Mouse (Mus musculus) gastrocnemius, postnatal 10 days (tissue): ENCODE measurements around the gene Rims4. TPM values are rescaled to one million over a fixed set of nuclear protein-coding genes. Genes with fewer than 3 reads are reported as not detected.

Source experiments
- DNase-seq: peaks from one replicate; pipeline ENCODE4 v3.0.0; 2021; ENCODE audit warnings: mixed read lengths
- long read RNA-seq, 2 experiments: library from polyadenylated mRNA; stranded (forward); transcript quantifications; one replicate each; pipeline ENCODE4 v2.0.0; 2021
- total RNA-seq, 2 experiments: library from RNA; stranded (reverse); gene quantifications; 2 replicates each; pipeline ENCODE4 v1.2.3; 2021

Gene Rims4
- total RNA-seq = under 1 TPM; 0.90 to 0.96 TPM
- long read RNA-seq, experiment 1 = 0 reads
- long read RNA-seq, experiment 2, full-length matches to known transcripts = 2 of 3 reads
- long read RNA-seq, experiment 2, partial matches to known transcripts = 0 of 3 reads
- long read RNA-seq, experiment 2, other reads (novel, unspliced or antisense) = 1 of 3 reads

DNA sequence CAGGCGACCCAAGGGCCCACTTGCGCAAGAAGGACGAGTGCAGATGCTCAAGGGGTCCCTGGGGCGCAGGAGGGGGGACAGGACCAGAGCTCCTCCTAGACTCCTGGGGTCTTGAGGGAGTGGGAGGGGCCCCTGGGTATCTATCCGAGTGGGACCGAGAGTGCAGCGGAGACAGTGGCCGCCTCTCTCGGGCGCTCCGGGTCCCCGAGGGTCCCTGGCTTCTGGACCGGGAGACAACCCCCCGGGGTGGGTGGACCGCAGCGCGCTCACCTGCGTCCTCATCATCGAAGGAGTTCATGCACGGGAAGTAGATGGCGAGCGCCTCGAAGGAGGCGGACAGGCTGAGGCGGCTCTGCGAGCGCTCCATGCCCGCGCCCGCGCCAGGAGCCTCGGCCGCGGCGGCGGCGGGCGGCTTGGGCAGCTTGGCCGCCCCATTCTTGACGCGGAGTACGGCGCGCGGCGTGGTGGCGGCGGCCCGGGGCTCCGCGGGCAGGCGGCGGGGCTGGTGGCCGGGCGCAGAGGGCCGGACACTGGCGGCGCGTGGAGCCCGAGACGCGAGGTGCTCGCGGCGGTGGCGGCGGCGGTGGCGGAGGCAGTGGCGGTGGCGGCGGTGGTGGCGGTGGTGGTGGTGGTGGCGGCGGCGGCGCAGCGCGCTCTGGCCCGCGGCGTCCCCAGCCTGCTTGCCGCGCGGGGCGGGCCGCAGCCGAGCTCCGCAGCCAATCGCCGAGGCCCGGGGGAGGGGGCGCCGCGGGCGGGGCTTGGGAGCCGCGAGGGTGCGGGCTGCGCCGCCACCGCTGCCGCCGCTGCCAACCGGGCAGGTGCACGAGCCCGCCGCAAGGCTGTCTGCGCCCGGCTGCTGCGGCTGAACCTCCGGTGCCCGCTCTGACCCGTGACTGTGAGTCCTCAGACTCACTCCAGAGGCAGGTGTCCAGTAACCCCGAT, at the start of gene Rims4:
Gene Rims4, minus strand, starts transcription at position 367 of the 942 bp plus-strand sequence.
- peak; percentile 40 for DNase-seq

DNA sequence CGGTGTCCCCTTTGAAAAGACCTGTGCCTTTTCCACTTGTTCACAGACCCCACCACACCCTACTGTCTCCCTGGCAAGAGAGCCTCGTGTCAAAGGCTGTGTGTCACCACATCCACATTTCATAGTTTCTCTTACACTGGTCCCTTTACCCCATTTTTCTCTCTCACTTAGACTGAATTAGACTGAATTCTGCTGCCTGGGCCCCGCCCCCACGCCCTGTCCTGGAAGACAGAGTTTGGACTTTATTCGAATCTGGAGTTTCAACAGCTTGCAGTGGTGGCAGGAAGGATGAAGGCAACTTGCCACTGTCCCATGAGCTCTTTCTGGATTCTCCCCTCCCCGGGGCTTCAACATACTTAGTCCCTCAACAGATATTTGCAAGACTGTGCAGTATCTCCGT, 47.2 kb upstream of the Rims4 start:
- no peak for DNase-seq

DNA sequence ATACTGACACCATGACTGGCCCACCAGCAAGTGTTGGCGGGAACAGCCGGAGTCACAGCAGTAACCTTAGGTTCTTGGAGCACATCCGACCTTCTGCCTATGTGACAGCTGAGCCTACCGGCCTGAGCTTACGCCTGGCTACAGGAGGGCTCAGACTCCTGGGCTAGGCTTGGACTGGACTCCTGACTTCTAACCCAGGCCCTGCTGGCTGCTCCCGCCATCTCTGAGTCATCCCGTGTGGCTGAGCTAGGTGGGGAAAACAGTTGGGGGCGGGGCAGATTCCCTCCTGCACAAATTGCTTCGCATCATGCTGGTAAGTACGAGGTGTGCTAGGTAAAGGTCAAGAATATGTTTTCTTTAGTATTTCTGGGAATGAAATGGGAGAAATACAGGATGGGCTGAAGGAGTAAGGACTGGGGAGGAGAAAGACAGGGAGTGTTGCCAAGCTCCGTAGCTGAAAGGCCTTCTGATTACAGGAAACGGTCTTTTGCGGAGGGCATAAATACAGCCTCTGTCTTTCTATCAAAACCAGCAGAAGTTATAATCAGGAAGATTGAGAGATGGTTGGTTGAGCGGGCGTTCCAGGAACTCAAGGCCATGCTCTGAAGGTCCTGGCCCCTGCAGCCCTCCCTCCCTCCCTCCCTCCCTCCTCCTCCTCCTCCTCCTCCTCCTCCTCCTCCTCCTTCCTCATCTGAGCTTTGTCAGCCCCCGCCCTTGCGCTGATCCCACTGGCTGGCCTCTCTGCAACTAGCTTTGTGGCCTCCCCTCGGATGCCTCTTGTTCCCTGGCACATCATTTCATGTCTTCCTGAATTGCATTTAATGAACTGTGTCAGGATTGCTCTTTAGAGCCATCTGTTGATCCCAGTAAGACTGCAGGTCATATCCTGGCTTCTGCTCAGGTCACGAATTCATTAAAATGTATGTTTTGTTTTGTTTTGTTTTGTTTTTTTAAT, 46.4 kb upstream of the Rims4 start:
- DNase-seq = no peak

DNA sequence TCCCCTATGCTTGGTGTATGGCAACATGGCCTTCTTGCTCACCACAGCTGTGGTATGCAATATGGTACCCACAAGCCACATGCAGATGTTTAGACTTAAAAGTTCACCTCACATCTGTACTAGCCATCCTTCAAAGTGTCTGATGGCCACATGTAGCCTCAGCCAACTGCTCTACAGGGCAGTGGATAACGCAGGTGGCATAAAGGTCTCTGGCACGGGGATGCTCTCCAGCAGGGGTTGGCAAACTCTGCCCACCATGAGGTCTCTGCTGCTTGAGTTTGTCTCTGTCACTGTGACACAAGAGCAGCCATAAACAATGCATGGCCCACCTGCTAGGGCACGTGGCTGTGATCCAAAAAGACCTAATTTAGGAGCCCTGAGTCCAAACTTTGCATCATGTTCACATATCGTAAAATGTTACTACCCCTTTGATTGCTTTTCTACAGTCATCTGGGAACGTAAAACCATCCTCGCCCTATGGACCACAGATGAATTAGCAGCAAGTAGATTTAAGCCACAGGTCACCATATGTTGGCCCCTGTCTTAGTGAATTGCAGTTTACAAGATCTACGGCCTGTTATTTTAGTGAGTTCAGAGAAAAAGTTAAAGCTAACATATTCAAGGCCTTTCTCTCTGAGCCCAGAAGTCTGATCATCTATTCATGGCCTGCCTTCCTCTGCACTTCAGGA, 35.3 kb upstream of the Rims4 start:
- no peak for DNase-seq

DNA sequence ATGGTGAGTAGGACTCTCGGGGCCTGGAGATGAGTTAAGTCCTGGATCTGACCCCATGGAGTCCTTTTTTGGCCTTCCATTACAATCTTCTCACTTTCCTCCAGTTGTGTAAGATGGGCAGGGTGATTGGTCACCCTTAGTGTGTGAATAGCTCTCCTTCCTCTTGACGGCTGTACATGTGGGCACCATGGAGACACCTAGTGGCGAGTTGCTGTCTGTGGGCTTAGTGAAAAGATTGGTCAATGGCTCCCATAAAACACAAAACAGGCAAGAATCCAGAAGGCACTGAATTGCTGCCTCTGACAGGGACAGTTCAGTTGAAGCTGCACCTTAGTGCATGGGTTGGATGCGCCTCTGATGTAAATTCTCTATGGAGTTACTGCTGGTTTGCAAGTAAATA, 33.3 kb upstream of the Rims4 start:
- DNase-seq = peak; percentile 47

DNA sequence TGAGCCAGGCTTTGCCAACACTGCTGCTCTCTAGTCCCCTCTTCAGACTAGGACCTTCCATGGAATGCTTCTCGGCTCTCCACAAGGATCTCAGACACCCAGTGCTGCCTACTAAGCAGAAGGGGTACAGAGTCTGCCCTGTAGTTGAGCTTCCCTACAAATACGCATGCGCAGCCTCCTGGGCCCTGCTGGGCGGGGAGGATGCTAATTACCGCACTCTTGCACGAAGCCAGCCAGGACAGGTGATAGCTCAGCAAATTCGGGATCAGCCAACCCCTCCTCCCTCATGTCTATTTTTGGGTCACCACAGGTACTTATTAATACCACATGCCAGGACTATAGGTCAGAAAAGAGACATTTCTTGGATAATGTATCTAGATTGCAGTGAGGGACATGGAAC, 29.5 kb upstream of the Rims4 start:
- no peak for DNase-seq

DNA sequence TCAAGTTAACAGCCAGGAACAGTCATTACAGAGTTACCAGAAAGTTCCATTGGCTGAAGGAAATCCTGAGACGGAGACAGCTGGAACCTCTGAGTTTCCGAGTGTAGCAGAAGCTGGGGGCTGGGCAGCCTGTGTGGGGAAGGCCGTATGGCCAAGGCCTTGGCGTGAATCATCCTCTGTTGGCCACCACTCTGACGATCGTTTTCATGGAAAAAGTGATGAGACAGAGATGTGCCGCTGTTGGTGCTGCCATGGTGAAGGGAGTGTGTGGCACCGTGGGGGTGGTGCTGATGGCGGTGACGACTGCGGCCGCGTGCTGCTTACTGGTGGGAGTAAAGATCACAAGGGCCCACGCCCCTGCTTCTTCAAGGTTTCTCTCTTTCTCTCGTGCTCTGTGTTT, 27.7 kb upstream of the Rims4 start:
- no peak for DNase-seq

DNA sequence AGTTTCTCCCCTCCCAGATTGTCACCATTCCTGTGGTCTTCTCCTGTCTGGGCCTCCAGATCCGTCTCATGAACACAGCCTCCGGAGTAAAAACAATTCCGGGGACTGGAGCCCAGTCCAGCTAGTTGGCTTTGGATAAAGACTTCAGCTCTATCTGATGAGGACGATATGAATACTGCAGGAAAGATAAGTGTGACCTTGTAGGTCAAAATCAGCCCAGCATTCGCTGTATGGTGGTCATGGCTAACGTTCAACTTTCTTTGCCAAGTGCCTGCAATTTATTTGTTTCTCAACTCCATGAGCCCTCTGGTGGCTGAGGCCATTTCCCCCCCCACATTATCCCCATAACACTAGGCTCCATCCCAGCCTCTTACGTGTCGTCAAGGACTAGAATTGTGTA, 26.0 kb upstream of the Rims4 start:
- DNase-seq = no peak

DNA sequence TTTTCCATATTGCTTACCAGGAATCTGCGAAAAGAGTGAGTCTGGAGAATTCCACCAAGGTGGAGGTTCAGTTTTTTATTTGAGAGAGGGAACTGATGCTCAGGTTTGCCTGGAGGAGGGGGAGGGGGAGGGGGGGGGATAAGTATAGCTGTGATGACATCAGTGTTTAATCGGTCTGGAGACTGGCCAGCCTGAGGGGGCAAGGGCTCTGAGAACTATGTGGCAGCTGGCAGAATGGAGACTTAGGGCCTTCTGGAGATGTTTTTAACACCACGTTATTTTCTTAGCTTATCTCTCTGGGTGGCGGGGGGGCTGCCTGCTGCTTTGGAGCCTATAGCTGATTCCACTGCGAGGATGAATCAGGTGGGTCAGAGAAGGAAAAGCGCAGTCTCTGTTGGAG, 24.6 kb upstream of the Rims4 start:
- no peak for DNase-seq

DNA sequence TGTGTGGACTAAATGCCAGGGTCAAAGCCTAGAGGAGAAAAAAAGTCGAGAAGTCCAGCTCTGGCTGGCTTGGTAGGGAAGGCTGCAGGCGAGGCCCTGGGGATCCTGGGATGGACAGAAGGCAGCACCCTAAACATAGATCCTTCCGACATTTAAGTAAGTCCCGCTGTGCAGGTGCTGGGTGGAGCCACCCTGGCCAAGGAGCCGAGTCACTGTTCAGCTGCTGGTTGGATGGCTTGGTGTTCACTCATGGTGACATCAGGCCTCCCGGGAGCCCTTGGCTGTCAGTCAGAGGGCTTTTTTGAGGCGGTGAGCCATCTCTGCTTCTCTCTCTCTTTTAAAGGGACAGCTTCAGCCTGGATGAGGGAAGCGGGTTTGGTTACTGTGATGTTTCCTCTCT, 21.0 kb upstream of the Rims4 start:
- DNase-seq = peak; percentile 59

DNA sequence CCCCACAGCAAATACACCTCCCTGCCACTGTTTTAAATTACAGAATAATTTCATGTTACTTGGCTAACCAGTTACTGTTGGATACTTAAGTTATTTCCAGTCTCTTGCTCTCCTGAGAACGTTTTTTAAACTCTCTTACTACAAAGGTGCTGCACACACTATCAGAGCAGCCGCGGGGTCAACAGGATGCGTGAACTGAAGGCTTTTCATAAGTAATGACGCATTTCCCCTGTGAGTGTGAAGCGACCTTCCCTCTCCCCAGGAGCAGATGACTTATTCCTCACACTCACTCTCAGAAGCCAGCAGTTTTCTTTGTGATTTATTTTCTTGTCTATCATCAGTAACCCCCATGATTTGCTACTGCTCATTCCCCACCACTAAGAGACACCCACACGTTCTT, 13.7 kb upstream of the Rims4 start:
- no peak for DNase-seq

DNA sequence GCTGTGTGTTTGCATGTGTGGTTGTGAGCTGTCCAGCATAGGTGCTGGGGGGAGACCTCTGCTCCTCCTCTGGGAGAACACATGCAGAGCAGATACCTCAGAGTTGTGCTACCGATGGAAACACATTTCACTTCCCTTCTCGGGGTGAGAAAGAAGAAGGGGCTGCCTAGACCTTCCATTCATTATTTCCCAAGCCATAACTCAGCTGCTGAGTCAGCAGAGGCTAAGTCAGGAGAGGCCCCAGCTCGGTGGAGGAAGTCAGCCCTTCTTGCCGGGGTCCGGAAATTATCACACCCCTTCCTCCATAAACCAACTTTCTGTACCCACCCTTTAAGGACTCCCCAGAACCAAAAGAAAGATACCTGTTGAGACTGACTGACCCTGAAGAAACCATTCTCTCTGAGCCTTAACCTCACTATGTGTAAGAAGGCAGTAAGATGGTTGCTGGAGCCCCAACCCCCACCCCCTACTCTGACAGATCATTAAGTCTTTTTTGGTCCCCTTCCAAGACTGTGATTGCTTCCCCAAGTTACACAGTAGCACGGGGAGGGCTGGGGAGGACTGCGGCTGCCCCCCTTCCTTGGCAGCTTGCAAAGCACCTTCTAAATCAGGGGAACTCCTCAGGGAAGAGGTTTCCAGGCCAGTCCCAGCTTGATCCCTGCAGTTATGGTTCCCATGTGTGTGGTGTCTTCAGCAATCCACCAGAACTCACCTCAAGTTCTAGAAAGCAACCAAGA, 10.1 kb upstream of the Rims4 start:
- DNase-seq = no peak

DNA sequence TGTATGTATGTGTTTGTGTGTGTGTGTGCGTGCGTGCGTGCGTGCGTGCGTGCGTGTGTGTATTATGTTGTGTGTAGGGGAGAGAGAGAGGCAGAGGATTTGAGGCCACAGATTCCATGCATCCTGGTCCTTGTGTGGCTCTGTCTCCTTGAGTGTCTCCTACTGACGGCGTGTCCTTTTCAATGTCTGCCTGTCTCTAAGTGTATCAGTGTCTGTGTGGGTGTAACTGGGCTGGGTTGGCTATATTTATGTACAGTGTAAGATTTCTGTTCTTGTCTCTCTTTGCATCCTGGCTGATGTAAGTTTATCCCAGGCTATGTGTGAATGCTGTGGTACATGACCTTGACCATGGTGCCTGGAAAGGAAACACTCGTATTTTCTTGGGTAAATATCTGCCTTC, 6.6 kb upstream of the Rims4 start:
- DNase-seq = no peak

DNA sequence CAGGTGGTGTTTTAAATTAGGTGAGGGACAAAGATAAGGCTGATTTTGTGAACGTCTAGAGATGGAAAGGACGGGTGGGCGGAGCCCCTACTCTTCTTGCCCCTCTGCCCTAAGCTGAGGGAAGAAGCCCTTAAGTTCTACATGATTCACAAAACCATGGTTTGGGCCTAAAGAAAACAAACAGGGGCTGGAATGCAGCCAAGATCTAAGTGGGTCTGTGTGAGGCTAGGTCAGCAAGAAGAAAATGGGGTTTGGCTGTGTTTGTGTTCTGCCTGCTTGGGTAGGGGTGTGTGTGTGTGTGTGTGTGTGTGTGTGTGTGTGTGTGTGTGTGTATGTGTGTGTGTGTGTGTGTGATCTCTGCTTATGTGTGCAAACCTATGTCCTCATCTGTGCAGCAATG, 6.0 kb upstream of the Rims4 start:
- DNase-seq = no peak

DNA sequence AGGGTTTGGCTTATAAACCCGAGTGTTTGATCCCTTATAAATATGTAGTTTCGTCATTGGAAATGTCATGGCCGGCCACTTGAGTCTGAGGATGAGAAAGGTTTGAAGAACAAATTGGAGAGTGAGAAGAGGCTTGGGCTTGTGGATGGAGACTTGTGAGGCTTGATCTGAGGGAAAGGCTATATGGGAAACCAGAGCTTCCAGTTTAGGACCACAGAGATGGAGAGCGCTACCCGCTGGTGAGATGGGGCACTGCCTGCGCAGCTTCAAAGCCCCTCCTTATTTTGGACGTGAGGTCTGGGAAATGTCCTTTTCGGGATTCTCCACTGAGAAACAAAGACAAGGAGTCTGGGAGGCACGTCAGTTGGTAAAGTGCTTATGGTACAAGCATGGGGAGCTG, 4.6 kb upstream of the Rims4 start:
- no peak for DNase-seq

DNA sequence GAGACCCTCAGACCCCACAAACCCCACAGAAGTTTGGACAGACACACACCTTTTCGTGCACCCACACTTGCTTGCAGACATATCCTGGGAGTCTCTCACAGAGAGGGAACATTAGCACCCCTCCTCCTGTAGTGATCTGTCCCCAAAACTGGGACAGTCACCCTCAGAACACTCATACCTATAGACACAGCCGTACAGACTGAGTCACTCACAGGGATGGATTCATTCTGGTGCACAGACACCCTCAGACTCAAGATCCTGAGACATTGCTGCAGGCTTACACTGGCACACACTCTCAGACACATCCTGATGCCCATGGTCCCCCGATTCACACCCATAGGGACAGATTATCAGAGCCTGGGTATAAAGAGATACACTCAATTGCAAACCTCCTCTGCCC, 1.1 kb upstream of the Rims4 start:
- DNase-seq = no peak

DNA sequence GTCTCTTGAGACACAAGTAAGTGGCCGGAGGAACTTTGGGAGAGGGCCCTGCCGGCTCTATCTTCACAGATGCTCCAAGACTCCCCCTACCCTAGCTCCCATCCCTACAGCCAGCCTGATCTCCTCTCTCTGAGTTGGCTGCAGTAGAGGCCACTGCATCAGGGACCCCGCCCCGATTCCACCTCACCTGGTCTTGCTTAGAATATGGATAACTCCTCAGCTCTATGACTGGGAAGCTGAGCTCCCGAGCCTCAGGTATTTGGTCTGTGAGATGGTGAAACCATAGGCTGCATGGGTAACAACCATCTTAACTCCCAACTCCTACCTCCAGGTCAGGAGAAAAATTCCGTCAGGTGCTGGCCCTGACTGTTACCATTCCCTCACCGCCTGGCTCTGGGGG, 1.8 kb downstream of the Rims4 start:
- DNase-seq = no peak

DNA sequence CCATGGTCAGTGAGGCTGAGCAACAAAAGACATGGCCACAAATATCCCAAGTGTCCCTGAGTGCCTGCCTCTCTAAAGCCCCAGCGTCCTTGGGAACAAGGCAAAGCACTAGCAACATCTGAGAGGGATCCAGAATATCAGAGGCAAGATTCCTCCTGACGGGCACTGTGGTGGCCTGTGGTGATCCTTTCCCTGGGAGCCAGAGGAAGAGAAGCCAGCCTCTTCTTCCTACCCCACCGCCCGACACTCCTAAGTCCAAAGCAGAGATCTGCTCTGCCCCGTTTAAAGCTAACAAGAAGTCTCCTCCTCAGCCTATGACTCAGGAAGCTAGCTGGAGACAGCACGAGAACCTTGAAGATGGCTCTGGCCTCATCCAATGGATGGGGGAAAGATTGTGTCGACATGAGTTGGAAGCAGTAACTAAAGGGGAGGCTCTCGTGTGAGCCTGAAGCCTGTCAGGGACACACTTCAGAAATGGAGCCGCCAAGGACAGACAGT, 3.1 kb downstream of the Rims4 start:
- no peak for DNase-seq

DNA sequence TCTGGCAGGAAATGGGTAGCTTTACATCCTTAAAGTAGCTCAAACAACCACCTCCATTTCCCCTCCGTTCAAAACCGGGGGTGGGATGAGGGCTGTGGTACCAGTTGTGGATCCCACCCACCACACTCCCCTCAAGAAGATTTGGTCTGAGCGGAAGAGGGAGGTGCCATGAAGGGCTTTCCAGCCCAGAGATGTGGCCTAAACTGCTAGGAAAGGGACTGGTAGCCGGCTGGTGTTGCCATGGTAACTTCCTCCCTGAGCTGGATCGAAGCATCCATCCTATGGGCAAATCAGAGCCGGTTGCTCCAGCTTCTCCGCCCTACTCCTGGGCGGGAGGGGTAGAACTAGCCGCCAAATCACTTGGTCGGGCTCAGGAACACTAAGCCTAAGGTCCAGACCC, 4.4 kb downstream of the Rims4 start:
- DNase-seq = no peak

DNA sequence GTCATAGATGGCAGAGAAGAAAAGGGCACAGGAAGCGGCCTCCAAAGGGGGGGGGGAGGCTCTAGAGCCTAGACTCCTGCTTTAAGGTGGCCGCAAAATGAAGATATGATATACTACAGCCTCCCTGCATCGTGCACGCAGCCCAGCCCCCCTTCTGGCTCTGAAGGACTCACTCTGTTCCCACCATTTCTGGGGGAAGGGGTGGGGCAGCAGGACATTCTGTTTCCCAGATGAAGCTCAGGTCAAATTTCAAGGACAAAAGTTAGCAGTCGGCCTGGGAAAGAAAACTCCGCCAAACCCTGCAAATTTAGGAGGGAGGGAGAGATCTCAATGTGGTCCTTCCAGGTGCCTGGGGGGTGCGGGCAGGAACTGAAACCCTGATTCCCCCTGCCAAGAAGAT, 4.8 kb downstream of the Rims4 start:
- DNase-seq = no peak

DNA sequence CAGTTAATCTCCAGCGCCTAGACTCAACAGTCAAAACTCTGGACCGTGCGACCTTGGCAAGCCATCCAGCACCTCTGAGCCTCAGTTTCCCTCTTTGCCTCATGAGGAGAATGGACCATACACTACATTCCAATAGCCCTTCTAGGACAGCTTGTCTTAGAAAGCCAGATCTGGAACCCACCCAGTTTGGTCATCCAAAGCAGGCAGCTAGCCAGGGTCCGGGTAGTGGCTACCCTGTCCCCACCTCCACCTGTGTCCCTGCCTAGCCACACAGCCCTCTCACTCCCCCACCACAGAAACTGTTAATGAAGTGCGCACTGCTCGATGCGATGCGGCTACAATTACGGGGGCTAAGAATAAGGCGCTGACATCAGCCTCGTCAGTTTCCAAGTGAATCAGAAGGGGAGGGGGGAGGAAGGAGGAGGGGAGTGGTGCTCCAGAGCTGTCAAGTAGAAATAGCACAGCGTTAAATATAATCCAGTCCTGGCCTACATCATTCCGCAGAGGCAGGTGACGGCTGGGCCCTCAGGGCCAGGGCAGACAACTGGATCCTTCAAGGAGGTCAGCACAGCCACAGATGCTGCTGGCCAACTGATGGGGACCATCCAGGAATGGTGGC, 6.5 kb downstream of the Rims4 start:
- no peak for DNase-seq
